Mouse (Mus musculus): Measurements from ENCODE around the gene Rhbdd3. TPM values are rescaled to one million over a fixed set of nuclear protein-coding genes. Genes with fewer than 3 reads are reported as not detected.

Rhbdd3 gene
- total RNA-seq (2015; ENCODE audit: low replicate concordance): 5.6 and 9.2 TPM in 2 replicates
- total RNA-seq (2017; ENCODE audit: low replicate concordance): 4.5 and 10.9 TPM in 2 replicates

GRCm38 (mm10) chr11:5098736-5099542 lies at the start of gene Rhbdd3, which contains the start of gene Ewsr1:
Gene Rhbdd3 (plus strand): TSS chr11:5098926.
Gene Ewsr1 (minus strand): TSS chr11:5099266.
- ATAC-seq (replicated peaks; ENCODE audit: low FRiP score, poor library complexity, severe bottlenecking): peak; percentile 81

GRCm38 (mm10) chr11:5051629-5052028 lies 47.1 kb upstream of the Rhbdd3 start:
- ATAC-seq (replicated peaks; ENCODE audit: low FRiP score, poor library complexity, severe bottlenecking): no peak

- no peak for ATAC-seq (replicated peaks; ENCODE audit: low FRiP score, poor library complexity, severe bottlenecking)
Observed at GRCm38 (mm10) chr11:5052200-5052854, 46.4 kb upstream of the Rhbdd3 start.

GRCm38 (mm10) chr11:5054151-5054550 lies 44.6 kb upstream of the Rhbdd3 start:
- no peak for ATAC-seq (replicated peaks; ENCODE audit: low FRiP score, poor library complexity, severe bottlenecking)

GRCm38 (mm10) chr11:5054874-5055273 lies 43.9 kb upstream of the Rhbdd3 start:
- no peak for ATAC-seq (replicated peaks; ENCODE audit: low FRiP score, poor library complexity, severe bottlenecking)

GRCm38 (mm10) chr11:5055945-5056938 lies 42.5 kb upstream of the Rhbdd3 start:
- ATAC-seq (replicated peaks; ENCODE audit: low FRiP score, poor library complexity, severe bottlenecking): no peak

- no peak for ATAC-seq (replicated peaks; ENCODE audit: low FRiP score, poor library complexity, severe bottlenecking)
Observed at GRCm38 (mm10) chr11:5057064-5057463, 41.7 kb upstream of the Rhbdd3 start.

GRCm38 (mm10) chr11:5057541-5057855 lies 41.2 kb upstream of the Rhbdd3 start:
- no peak for ATAC-seq (replicated peaks; ENCODE audit: low FRiP score, poor library complexity, severe bottlenecking)

- no peak for ATAC-seq (replicated peaks; ENCODE audit: low FRiP score, poor library complexity, severe bottlenecking)
Observed at GRCm38 (mm10) chr11:5057856-5058641, 40.7 kb upstream of the Rhbdd3 start, which contains the start of gene Rasl10a. Gene Rasl10a (plus strand): TSS chr11:5058128.

GRCm38 (mm10) chr11:5058783-5059182 lies 39.9 kb upstream of the Rhbdd3 start:
- ATAC-seq (replicated peaks; ENCODE audit: low FRiP score, poor library complexity, severe bottlenecking): no peak

- no peak for ATAC-seq (replicated peaks; ENCODE audit: low FRiP score, poor library complexity, severe bottlenecking)
Observed at GRCm38 (mm10) chr11:5059230-5059629, 39.5 kb upstream of the Rhbdd3 start.

- no peak for ATAC-seq (replicated peaks; ENCODE audit: low FRiP score, poor library complexity, severe bottlenecking)
Observed at GRCm38 (mm10) chr11:5059704-5060156, 39.0 kb upstream of the Rhbdd3 start.

- ATAC-seq (replicated peaks; ENCODE audit: low FRiP score, poor library complexity, severe bottlenecking): no peak
Observed at GRCm38 (mm10) chr11:5060756-5061412, 37.8 kb upstream of the Rhbdd3 start.

GRCm38 (mm10) chr11:5061413-5062139 lies 37.1 kb upstream of the Rhbdd3 start:
- no peak for ATAC-seq (replicated peaks; ENCODE audit: low FRiP score, poor library complexity, severe bottlenecking)

GRCm38 (mm10) chr11:5062326-5062725 lies 36.4 kb upstream of the Rhbdd3 start:
- no peak for ATAC-seq (replicated peaks; ENCODE audit: low FRiP score, poor library complexity, severe bottlenecking)

- no peak for ATAC-seq (replicated peaks; ENCODE audit: low FRiP score, poor library complexity, severe bottlenecking)
Observed at GRCm38 (mm10) chr11:5062860-5063505, 35.7 kb upstream of the Rhbdd3 start.

- no peak for ATAC-seq (replicated peaks; ENCODE audit: low FRiP score, poor library complexity, severe bottlenecking)
Observed at GRCm38 (mm10) chr11:5063561-5064281, 35.0 kb upstream of the Rhbdd3 start.
